14 mouse cellular contexts compared by ENCODE assay signal in the genomic region with DNA sequence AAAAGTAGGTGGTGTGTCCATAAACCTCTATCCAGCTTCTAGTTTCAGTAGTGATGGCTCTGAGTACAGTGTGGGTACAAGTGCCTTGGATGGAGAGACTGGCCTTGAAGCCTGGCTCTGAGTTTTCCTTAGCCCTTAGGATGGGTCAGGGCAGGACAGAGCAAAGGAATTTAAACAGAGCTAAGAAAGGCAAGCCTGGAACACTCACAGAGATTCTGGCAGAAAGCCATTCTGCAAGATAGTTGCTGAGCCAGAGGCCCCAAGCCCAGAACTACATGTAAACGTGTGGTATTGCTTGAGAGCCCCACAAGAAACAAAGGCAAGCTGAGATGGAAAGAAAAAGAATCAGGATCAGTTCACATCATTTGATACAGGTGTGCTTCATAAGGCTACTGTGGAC.
DNase-seq lines count a peak whose midpoint lies in the region; ATAC-seq and TF ChIP-seq lines count a peak whose summit lies in the region.
"Had no signal": no experiment of that assay in that cellular context is flagged by ENCODE, and none has a peak within 500 bp of the region (broad histone marks: within the 10 kb centered on the region; RNA-seq: fewer than 3 reads in every experiment).

No protein-coding gene starts in this region.

- H3K27ac ChIP-seq in intestine, embryonic 14.5 days (ENCODE audit: low read depth), result peak overlapping the region; percentile 43; the same call in 1 of the 2 replicates
- no peak overlapping the region; the same call in 1 of the 2 replicates for H3K27ac ChIP-seq in intestine, embryonic 15.5 days
- peak overlapping the region; percentile 28 for H3K27ac ChIP-seq in testis, adult 2 months (ENCODE audit: control insufficient read depth, insufficient read depth, low read depth, low read length)
- no peak overlapping the region for H3K27ac ChIP-seq in thymus, adult 2 months (ENCODE audit: control insufficient read depth, insufficient read depth, low read length)
- H3K27ac ChIP-seq: limb, embryonic 15.5 days; neural tube, embryonic 13.5 days had no signal

- H3K4me3 ChIP-seq in intestine, embryonic 14.5 days (ENCODE audit: low read depth, low read length), result no peak overlapping the region
- no peak overlapping the region for H3K4me3 ChIP-seq in intestine, embryonic 15.5 days (replicated peaks)
- no peak overlapping the region for H3K4me3 ChIP-seq in testis, adult 2 months (ENCODE audit: control insufficient read depth, low read depth, low read length)
- no peak overlapping the region for H3K4me3 ChIP-seq in thymus, adult 2 months (ENCODE audit: control insufficient read depth, insufficient read depth, low read length)
- H3K4me3 ChIP-seq: erythroblast, embryonic 14.5 days; limb, embryonic 15.5 days; neural tube, embryonic 13.5 days had no signal

- 29% methylated on average over 1 of the region's 1 CpGs for WGBS in intestine, embryonic 14.5 days
- WGBS in intestine, embryonic 15.5 days, result 37% methylated on average over 1 of the region's 1 CpGs
- WGBS in thymus, adult 2 months, result 68% methylated on average over 1 of the region's 1 CpGs

- H3K4me1 ChIP-seq in intestine, embryonic 14.5 days (replicated peaks; ENCODE audit: control insufficient read depth, insufficient read depth, low read length), result peaks cover 12% of the 10 kb centered on the region
- 0 out of 2 replicates have a peak, but pooled peaks cover 2% of the 10 kb centered on the region for H3K4me1 ChIP-seq in intestine, embryonic 15.5 days (replicated peaks)
- no peaks in the 10 kb centered on the region; the same call in 1 of the 2 replicates for H3K4me1 ChIP-seq in testis, adult 2 months (ENCODE audit: control insufficient read depth, insufficient read depth, low read length)
- peaks cover 2% of the 10 kb centered on the region; the same call in 1 of the 2 replicates for H3K4me1 ChIP-seq in thymus, adult 2 months (replicated peaks; ENCODE audit: control insufficient read depth, insufficient read depth, low read length)

- no peak overlapping the region for H3K9ac ChIP-seq in intestine, embryonic 14.5 days (ENCODE audit: low read length)
- H3K9ac ChIP-seq in intestine, embryonic 15.5 days, result no peak overlapping the region
- H3K9ac ChIP-seq: limb, embryonic 15.5 days; neural tube, embryonic 13.5 days had no signal

- H3K9me3 ChIP-seq in intestine, embryonic 14.5 days (ENCODE audit: control insufficient read depth, low read length), result 0 out of 2 replicates have a peak, but pooled peaks cover 4% of the 10 kb centered on the region
- H3K9me3 ChIP-seq in intestine, embryonic 15.5 days, result no peaks in the 10 kb centered on the region
- H3K9me3 ChIP-seq: limb, embryonic 15.5 days had no signal

- TF ChIP-seq POLR2A in testis, adult 2 months (IDR thresholded peaks at IDR 0.05; ENCODE audit: control insufficient read depth, low read depth, low read length), result no peak
- TF ChIP-seq POLR2A in thymus, adult 2 months (IDR thresholded peaks at IDR 0.05; ENCODE audit: control insufficient read depth, extremely low read depth, insufficient read depth, low read length, poor library complexity), result no peak

- peak; percentile 6 to 31 for DNase-seq in cerebellum, postnatal 14 days
- DNase-seq in cerebellum, adult 8-10 months, result no peak
- DNase-seq in intestine, embryonic 14.5 days (ENCODE audit: low spot score), result no peak
- no peak for DNase-seq in testis, postnatal 10 days (ENCODE audit: low spot score)
- no peak for DNase-seq in thymus, adult 2 months
- no peak for DNase-seq in embryo, embryonic 11 days
- DNase-seq: adrenal gland, postnatal 10 days; cerebellum, postnatal 36 days; kidney, postnatal 25 days had no signal

- no peak for TF ChIP-seq CTCF in testis, adult 2 months (IDR thresholded peaks at IDR 0.05; ENCODE audit: control insufficient read depth, insufficient read depth, insufficient replicate concordance, low read depth, low read length)
- no peak for TF ChIP-seq CTCF in thymus, adult 2 months (IDR thresholded peaks at IDR 0.05; ENCODE audit: borderline replicate concordance, control insufficient read depth, extremely low read depth, insufficient read depth, low read length, poor library complexity)

- H3K36me3 ChIP-seq in intestine, embryonic 14.5 days (ENCODE audit: control insufficient read depth, insufficient read depth, low read length), result no peaks in the 10 kb centered on the region; the same call in 1 of the 2 replicates
- no peaks in the 10 kb centered on the region for H3K36me3 ChIP-seq in intestine, embryonic 15.5 days
- H3K36me3 ChIP-seq in testis, adult 2 months (ENCODE audit: control insufficient read depth, insufficient read depth, low read length), result no peaks in the 10 kb centered on the region
- H3K36me3 ChIP-seq in thymus, adult 2 months (ENCODE audit: control insufficient read depth, insufficient read depth, low read length), result no peaks in the 10 kb centered on the region

- no peak overlapping the region for H3K4me2 ChIP-seq in intestine, embryonic 14.5 days (ENCODE audit: low read length)
- no peak overlapping the region for H3K4me2 ChIP-seq in intestine, embryonic 15.5 days (replicated peaks)
- H3K4me2 ChIP-seq: limb, embryonic 15.5 days; neural tube, embryonic 13.5 days had no signal

- ATAC-seq in intestine, embryonic 14.5 days (replicated peaks; ENCODE audit: low FRiP score, low TSS enrichment, low read depth), result no peak
- ATAC-seq in intestine, embryonic 15.5 days, result no peak

- no peaks in the 10 kb centered on the region for H3K27me3 ChIP-seq in intestine, embryonic 14.5 days (replicated peaks; ENCODE audit: control insufficient read depth, insufficient read depth, low read length)
- H3K27me3 ChIP-seq in intestine, embryonic 15.5 days (replicated peaks), result no peaks in the 10 kb centered on the region
- no peaks in the 10 kb centered on the region for H3K27me3 ChIP-seq in testis, adult 2 months (ENCODE audit: control insufficient read depth, insufficient read depth, low read length)
- H3K27me3 ChIP-seq in thymus, adult 2 months (ENCODE audit: control insufficient read depth, insufficient read depth, low read length), result no peaks in the 10 kb centered on the region
- H3K27me3 ChIP-seq: limb, embryonic 15.5 days; neural tube, embryonic 13.5 days had no signal

Comparison
In these comparisons a context has a peak if more than half of its experiments do, and no peak if none do; other contexts are left out.
1. DNase-seq: peak in cerebellum, postnatal 14 days (2 of 2); none in cerebellum, adult 8-10 months (single experiment), intestine, embryonic 14.5 days (single experiment), testis, postnatal 10 days (single experiment), thymus, adult 2 months (single experiment) and embryo, embryonic 11 days (single experiment).
2. H3K27ac ChIP-seq: peak in intestine, embryonic 14.5 days (single experiment) and testis, adult 2 months (single experiment); none in intestine, embryonic 15.5 days (single experiment) and thymus, adult 2 months (single experiment).